Mouse (Mus musculus): ENCODE measurements around the gene Tex13c1. TPM values are rescaled to one million over a fixed set of nuclear protein-coding genes. Genes with fewer than 3 reads are reported as not detected.

The Tex13c1 gene
- total RNA-seq (2021) = not detected

DNA sequence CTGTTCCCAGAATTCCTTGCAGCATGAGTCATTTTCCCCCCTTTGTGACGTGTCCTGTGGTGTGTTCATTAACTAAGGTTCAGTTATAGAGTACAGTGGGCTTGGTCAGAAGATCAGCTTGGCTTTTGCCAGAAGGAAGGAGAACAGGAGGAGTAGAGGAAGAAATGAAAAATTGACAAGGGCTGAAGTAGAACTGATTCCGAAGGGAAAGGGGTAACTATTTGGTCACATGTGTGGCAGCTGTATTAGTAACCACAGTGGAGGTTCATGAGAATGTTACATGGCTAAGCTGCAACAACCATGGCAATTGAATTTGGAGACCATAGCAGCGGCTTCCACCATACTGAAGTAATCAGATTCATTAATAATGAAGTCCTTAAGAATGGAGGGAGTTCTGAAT is at the start of gene Tex13c1:
Gene Tex13c1, plus strand, starts transcription at position 301 of the 400 bp plus-strand sequence.
- DNase-seq (ENCODE audit: extremely low spot score in 1 of 2, low spot score in 1 of 2) = no peak

Other genes with a start within 250 kb of the Tex13c1 start
- gene Tenm1, start 162.0 kb upstream of the Tex13c1 start, total RNA-seq (2021) = 10 to 100 TPM; 38.5 to 47.0 TPM

All from layer of hippocampus, postnatal 25 days (tissue).